Mouse (Mus musculus) hindbrain, embryonic 13.5 days (tissue): ENCODE results near the gene Atrnl1. TPM values are rescaled to one million over a fixed set of nuclear protein-coding genes. Genes with fewer than 3 reads are reported as not detected.

Source experiments
- ATAC-seq: fragments of 200-750 bp; cut with Nextera tagmentation; 2 replicates; pipeline ENCODE4 v1.8.0; 2017; ENCODE audit warnings: moderate TSS enrichment; ENCODE audit not compliant: low FRiP score
- H3K27ac ChIP-seq: fragments of 300-500 bp; sonication (generic); 2 replicates; pipeline ENCODE4 v1.5.1; 2015; ENCODE audit warnings: inconsistent platforms, mild to moderate bottlenecking, moderate library complexity
- H3K27me3 ChIP-seq: fragments of 300-500 bp; sonication (generic); 2 replicates; pipeline ENCODE4 v1.6.1; 2015; ENCODE audit warnings: mild to moderate bottlenecking, inconsistent platforms
- H3K36me3 ChIP-seq: fragments of 300-500 bp; sonication (generic); 2 replicates; pipeline ENCODE4 v1.6.1; 2015; ENCODE audit warnings: mild to moderate bottlenecking, inconsistent platforms
- H3K4me1 ChIP-seq: fragments of 300-500 bp; sonication (generic); replicated peaks from 2 replicates; pipeline ENCODE4 v1.6.1; 2015; ENCODE audit warnings: inconsistent platforms
- H3K4me2 ChIP-seq: fragments of 300-500 bp; sonication (generic); 2 replicates; pipeline ENCODE4 v1.6.1; 2015; ENCODE audit warnings: inconsistent platforms, mild to moderate bottlenecking, moderate library complexity
- H3K4me3 ChIP-seq: fragments of 300-500 bp; sonication (generic); 2 replicates; pipeline ENCODE4 v1.5.1; 2015; ENCODE audit warnings: mild to moderate bottlenecking, inconsistent platforms
- H3K9ac ChIP-seq: fragments of 300-500 bp; sonication (generic); 2 replicates; pipeline ENCODE4 v1.6.1; 2015; ENCODE audit warnings: mild to moderate bottlenecking, inconsistent platforms
- H3K9me3 ChIP-seq: fragments of 300-500 bp; sonication (generic); 2 replicates; pipeline ENCODE4 v1.6.1; 2016; ENCODE audit warnings: inconsistent platforms
- WGBS: fragments of 180-500 bp; shearing (Covaris S2); methylation state at CpG from one replicate; pipeline ENCODE4 v1.1.7; 2015; 5-methylcytosine and 5-hydroxymethylcytosine counted together
- polyA plus RNA-seq: library from polyadenylated mRNA; unstranded; fragments of >200 nt; fragmentation: Nextera tagmentation; extraction: Ambion mirVana; gene quantifications from 2 replicates; pipeline ENCODE4 v1.2.1, GENCODE M21; 2015

The Atrnl1 gene
- polyA plus RNA-seq, 1 experiment from 2014 or later, result 7.9 TPM

- no peaks in the 10 kb centered on the region for H3K27me3 ChIP-seq
- no peak overlapping the region for H3K4me2 ChIP-seq
- no peaks in the 10 kb centered on the region for H3K4me1 ChIP-seq
- no peak overlapping the region for H3K4me3 ChIP-seq
- H3K36me3 ChIP-seq, result peaks cover 24% of the 10 kb centered on the region
- H3K27ac ChIP-seq, result no peak overlapping the region
- ATAC-seq, result no peak
- no peaks in the 10 kb centered on the region for H3K9me3 ChIP-seq
- WGBS, result 80% methylated on average over 3 of the region's 3 CpGs
- no peak overlapping the region for H3K9ac ChIP-seq
These were observed 126.6 kb downstream of the Atrnl1 start for GRCm38 (mm10) chr19:57737475-57737874.

- Histone ChIP-seq H3K36me3 (no peaks in the 10 kb centered on the region), H3K27ac (no peak overlapping the region)
These were observed 134.7 kb downstream of the Atrnl1 start for GRCm38 (mm10) chr19:57745579-57745978.

DNA sequence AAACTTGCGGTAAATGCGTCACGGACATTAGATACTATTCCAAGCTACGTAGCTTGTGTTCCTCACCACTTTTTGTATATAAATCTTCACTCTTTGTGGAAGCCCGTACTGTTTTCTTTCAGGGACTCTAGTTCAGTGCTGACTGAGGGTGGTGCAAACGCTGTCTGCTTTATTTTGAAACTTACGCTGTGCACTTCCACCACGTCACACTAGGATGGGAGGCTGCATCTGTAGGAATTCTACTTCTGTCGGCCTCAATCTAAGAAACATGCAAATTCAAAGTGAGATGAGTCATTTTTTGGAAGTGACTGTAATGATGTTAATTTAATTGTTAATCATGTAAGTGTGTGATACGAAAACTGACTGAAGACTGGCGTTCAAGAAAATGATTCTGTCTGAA, 135.7 kb downstream of the Atrnl1 start:
- H3K9me3 ChIP-seq, result no peaks in the 10 kb centered on the region
- no peak overlapping the region for H3K4me2 ChIP-seq
- H3K9ac ChIP-seq, result no peak overlapping the region
- no peaks in the 10 kb centered on the region for H3K4me1 ChIP-seq
- H3K27ac ChIP-seq, result no peak overlapping the region
- 87% methylated on average over 11 of the region's 11 CpGs for WGBS
- no peak overlapping the region for H3K4me3 ChIP-seq
- ATAC-seq, result no peak
- no peaks in the 10 kb centered on the region for H3K36me3 ChIP-seq
- no peaks in the 10 kb centered on the region for H3K27me3 ChIP-seq

More at GRCm38 (mm10) chr19:57745579-57745978, 134.7 kb downstream of the Atrnl1 start:
- H3K4me3 ChIP-seq, result no peak overlapping the region
- no peaks in the 10 kb centered on the region for H3K9me3 ChIP-seq
- H3K27me3 ChIP-seq, result no peaks in the 10 kb centered on the region
- H3K4me2 ChIP-seq, result no peak overlapping the region
- 65% methylated on average over 9 of the region's 9 CpGs for WGBS
- no peaks in the 10 kb centered on the region for H3K4me1 ChIP-seq
- H3K9ac ChIP-seq, result no peak overlapping the region
- no peak for ATAC-seq

- Histone ChIP-seq H3K4me3 (no peak overlapping the region), H3K36me3 (peaks cover 11% of the 10 kb centered on the region), H3K27me3 (no peaks in the 10 kb centered on the region), H3K27ac (no peak overlapping the region), H3K4me1 (no peaks in the 10 kb centered on the region), H3K9me3 (no peaks in the 10 kb centered on the region), H3K9ac (no peak overlapping the region), H3K4me2 (no peak overlapping the region)
- 93% methylated on average over 14 of the region's 14 CpGs for WGBS
- no peak for ATAC-seq
These were observed 141.4 kb downstream of the Atrnl1 start for GRCm38 (mm10) chr19:57752189-57752588.

- peaks cover 6% of the 10 kb centered on the region; the same call in 1 of the 2 replicates for H3K36me3 ChIP-seq
- no peak overlapping the region for H3K27ac ChIP-seq
- ATAC-seq, result no peak
- H3K27me3 ChIP-seq, result no peaks in the 10 kb centered on the region
- WGBS, result 91% methylated on average over 2 of the region's 2 CpGs
- no peaks in the 10 kb centered on the region for H3K4me1 ChIP-seq
- no peak overlapping the region for H3K9ac ChIP-seq
- no peak overlapping the region for H3K4me2 ChIP-seq
- H3K4me3 ChIP-seq, result no peak overlapping the region
- H3K9me3 ChIP-seq, result no peaks in the 10 kb centered on the region
These were observed 151.7 kb downstream of the Atrnl1 start for GRCm38 (mm10) chr19:57762526-57762925.

DNA sequence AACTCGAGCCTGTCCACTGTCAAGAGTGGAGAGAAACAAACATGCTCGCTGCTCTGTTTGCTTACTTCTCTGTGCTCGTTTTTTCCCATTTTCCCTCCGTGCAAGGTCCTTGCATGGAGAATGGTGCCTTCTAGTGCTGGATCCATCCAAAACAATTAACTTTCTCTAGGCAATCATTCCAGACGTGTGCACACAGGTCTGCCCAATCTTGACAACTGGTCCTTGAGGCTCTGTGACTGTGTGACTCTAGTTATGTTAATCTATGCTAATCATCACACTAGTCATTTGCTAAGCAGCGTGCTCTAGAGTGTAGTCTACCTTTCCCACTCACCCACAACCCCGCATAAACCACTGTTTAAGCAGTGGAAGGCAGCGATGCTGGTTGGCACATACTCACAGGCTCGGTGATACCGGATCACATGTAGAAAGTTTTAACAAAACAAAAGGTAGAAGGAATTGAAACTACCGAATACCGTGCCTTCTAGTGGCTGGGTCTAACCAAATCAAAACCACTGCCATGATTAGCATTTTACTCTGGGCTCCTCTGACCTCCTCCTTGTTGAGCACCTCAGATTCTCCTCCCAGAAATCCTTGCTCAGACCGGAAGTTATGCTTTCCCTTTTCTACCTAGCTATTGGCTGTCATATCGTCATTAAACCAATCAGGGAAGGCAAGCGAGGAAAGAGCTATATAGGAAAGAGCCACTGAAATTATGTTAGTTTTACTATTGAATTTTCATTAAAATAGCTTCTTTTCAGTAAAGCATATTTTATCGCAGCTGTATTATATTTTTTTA, 153.9 kb downstream of the Atrnl1 start:
- Histone ChIP-seq H3K9me3 (no peaks in the 10 kb centered on the region), H3K9ac (no peak overlapping the region), H3K27ac (no peak overlapping the region), H3K27me3 (no peaks in the 10 kb centered on the region), H3K4me1 (no peaks in the 10 kb centered on the region), H3K4me3 (no peak overlapping the region), H3K36me3 (peaks cover 6% of the 10 kb centered on the region; the same call in 1 of the 2 replicates), H3K4me2 (no peak overlapping the region)
- 77% methylated on average over 16 of the region's 16 CpGs for WGBS
- no peak for ATAC-seq

- Histone ChIP-seq H3K27ac (no peak overlapping the region), H3K9me3 (no peaks in the 10 kb centered on the region), H3K9ac (no peak overlapping the region), H3K27me3 (no peaks in the 10 kb centered on the region), H3K4me3 (no peak overlapping the region), H3K4me1 (no peaks in the 10 kb centered on the region), H3K4me2 (no peak overlapping the region), H3K36me3 (no peaks in the 10 kb centered on the region)
- WGBS, result 83% methylated on average over 2 of the region's 2 CpGs
- no peak for ATAC-seq
These were observed 156.2 kb downstream of the Atrnl1 start for GRCm38 (mm10) chr19:57767051-57767450.

- H3K36me3 ChIP-seq, result no peaks in the 10 kb centered on the region
- no peaks in the 10 kb centered on the region for H3K4me1 ChIP-seq
- H3K9ac ChIP-seq, result no peak overlapping the region
- H3K4me3 ChIP-seq, result no peak overlapping the region
- no peaks in the 10 kb centered on the region for H3K9me3 ChIP-seq
- no peak overlapping the region for H3K27ac ChIP-seq
- no peaks in the 10 kb centered on the region for H3K27me3 ChIP-seq
- ATAC-seq, result no peak
- no peak overlapping the region for H3K4me2 ChIP-seq
- 91% methylated on average over 11 of the region's 11 CpGs for WGBS
These were observed 157.8 kb downstream of the Atrnl1 start for GRCm38 (mm10) chr19:57768661-57769060.

- no peak overlapping the region for H3K4me3 ChIP-seq
- no peaks in the 10 kb centered on the region for H3K36me3 ChIP-seq
- H3K4me2 ChIP-seq, result no peak overlapping the region
- no peak overlapping the region for H3K9ac ChIP-seq
- WGBS, result 89% methylated on average over 3 of the region's 3 CpGs
- H3K27ac ChIP-seq, result no peak overlapping the region
- no peaks in the 10 kb centered on the region for H3K27me3 ChIP-seq
- no peaks in the 10 kb centered on the region for H3K9me3 ChIP-seq
- no peak for ATAC-seq
- peaks cover 10% of the 10 kb centered on the region for H3K4me1 ChIP-seq
These were observed 171.7 kb downstream of the Atrnl1 start for GRCm38 (mm10) chr19:57782366-57783089.

GRCm38 (mm10) chr19:57786699-57787098, 175.9 kb downstream of the Atrnl1 start:
- Histone ChIP-seq H3K9ac (no peak overlapping the region), H3K27me3 (no peaks in the 10 kb centered on the region), H3K4me2 (no peak overlapping the region), H3K4me3 (no peak overlapping the region), H3K27ac (peak overlapping the region; percentile 46), H3K9me3 (no peaks in the 10 kb centered on the region), H3K36me3 (0 out of 2 replicates have a peak, but pooled peaks cover 4% of the 10 kb centered on the region), H3K4me1 (peaks cover 10% of the 10 kb centered on the region)
- 0 out of 2 replicates have a peak, but pooled peaks have one; percentile 43 for ATAC-seq
- WGBS, result 53% methylated on average over 5 of the region's 5 CpGs

GRCm38 (mm10) chr19:57802207-57802606, 191.4 kb downstream of the Atrnl1 start:
- ATAC-seq, result no peak
- H3K9ac ChIP-seq, result no peak overlapping the region
- 90% methylated on average over 9 of the region's 9 CpGs for WGBS

GRCm38 (mm10) chr19:57802771-57803482, 192.1 kb downstream of the Atrnl1 start:
- Histone ChIP-seq H3K9me3 (no peaks in the 10 kb centered on the region), H3K4me3 (no peak overlapping the region), H3K4me1 (no peaks in the 10 kb centered on the region), H3K27me3 (no peaks in the 10 kb centered on the region), H3K9ac (no peak overlapping the region), H3K27ac (no peak overlapping the region), H3K36me3 (no peaks in the 10 kb centered on the region), H3K4me2 (no peak overlapping the region)
- WGBS, result 83% methylated on average over 14 of the region's 14 CpGs
- ATAC-seq, result no peak

More at GRCm38 (mm10) chr19:57802207-57802606, 191.4 kb downstream of the Atrnl1 start:
- no peak overlapping the region for H3K4me3 ChIP-seq
- no peaks in the 10 kb centered on the region for H3K27me3 ChIP-seq
- H3K4me2 ChIP-seq, result no peak overlapping the region
- no peaks in the 10 kb centered on the region for H3K36me3 ChIP-seq
- H3K4me1 ChIP-seq, result no peaks in the 10 kb centered on the region
- no peaks in the 10 kb centered on the region for H3K9me3 ChIP-seq
- H3K27ac ChIP-seq, result no peak overlapping the region
